Mouse (Mus musculus): ENCODE results near the gene Krt42.

DNA sequence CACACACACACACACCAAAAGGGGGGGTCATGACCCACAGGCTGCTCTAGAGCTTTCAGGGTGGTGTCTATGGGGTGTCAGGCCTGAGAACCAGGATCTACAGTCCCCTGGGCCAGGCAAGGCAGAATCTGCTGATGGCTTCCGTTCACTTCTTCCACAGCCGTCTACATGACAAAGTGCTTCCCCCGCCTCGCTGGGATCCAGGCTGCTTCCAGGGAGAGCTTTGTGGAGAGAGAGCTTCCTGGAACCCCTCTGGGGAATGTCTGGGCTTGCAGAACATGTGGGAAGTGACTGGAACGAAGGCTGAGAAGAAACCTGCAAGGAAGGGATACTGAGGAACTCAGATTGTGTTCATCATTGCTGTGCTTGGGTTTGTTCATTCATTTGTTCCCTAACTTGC, 9.1 kb upstream of the Krt42 start:
- TF ChIP-seq CTCF (IDR thresholded peaks at IDR 0.05; ENCODE audit: low read depth) (no peak), EP300 (IDR thresholded peaks at IDR 0.05; ENCODE audit: low read depth) (no peak)
